Mouse (Mus musculus) myocyte (in vitro differentiated cells): ENCODE results near the gene Fam171b.

ENCODE experiments used
- MYOG ChIP-seq, 3 experiments: IDR thresholded peaks; one replicate each; pipeline ENCODE4 v1.6.1; 2011; ENCODE audit warnings: control low read depth in 2 of 3, low read depth in 2 of 3, mild to moderate bottlenecking in 2 of 3; ENCODE audit not compliant: insufficient read length in 2 of 3, control insufficient read depth in 1 of 3, insufficient read depth in 1 of 3
- TCF12 ChIP-seq: IDR thresholded peaks from one replicate; pipeline ENCODE4 v1.6.1; 2011; ENCODE audit warnings: mild to moderate bottlenecking, control low read depth; ENCODE audit not compliant: poor library complexity, insufficient read depth, severe bottlenecking

GRCm38 (mm10) chr2:83766878-83767277, 45.6 kb upstream of the Fam171b start:
- TF ChIP-seq MYOG (IDR thresholded peaks at IDR 0.05; ENCODE audit: control insufficient read depth in 1 of 3, insufficient read depth in 1 of 3, insufficient read length in 2 of 3, low read depth in 2 of 3) (no peak), TCF12 (no peak)
